Mouse (Mus musculus) duodenum, adult 2 months (tissue): Measurements from ENCODE around the gene Selenov. TPM values are rescaled to one million over a fixed set of nuclear protein-coding genes. Genes with fewer than 3 reads are reported as not detected.

ENCODE experiments used
- polyA plus RNA-seq: library from polyadenylated mRNA; depleted of rRNA; stranded (reverse); fragments of >200 nt; gene quantifications from 2 replicates; pipeline ENCODE4 v1.2.3, GENCODE M21; 2012; ENCODE audit warnings: low replicate concordance; rRNA removed

Selenov gene
- not detected in 2 replicates for polyA plus RNA-seq

GRCm38 (mm10) chr7:28290638-28291590, at the start of gene Selenov:
Gene Selenov (minus strand): TSS chr7:28291186.

GRCm38 (mm10) chr7:28338108-28338998, 47.4 kb upstream of the Selenov start, which contains the start of gene Supt5:
Gene Supt5 (minus strand): TSS chr7:28338746.

GRCm38 (mm10) chr7:28311926-28312543, 21.0 kb upstream of the Selenov start, which contains the start of gene Timm50:
Gene Timm50 (minus strand): TSS chr7:28312072.

GRCm38 (mm10) chr7:28301616-28302433, 10.8 kb upstream of the Selenov start, which contains the start of gene Dll3:
Gene Dll3 (minus strand): TSS chr7:28302238.

GRCm38 (mm10) chr7:28277615-28278278, 13.2 kb downstream of the Selenov start, which contains the start of gene Eid2b:
Gene Eid2b (plus strand): TSS chr7:28277739.

GRCm38 (mm10) chr7:28267129-28268041, 23.6 kb downstream of the Selenov start, which contains the start of gene Eid2:
Gene Eid2 (plus strand): TSS chr7:28267881.

Other genes starting within 250 kb of the Selenov start
- gene Psmc4, start 241.1 kb downstream of the Selenov start, polyA plus RNA-seq: 57.1 and 64.0 TPM in 2 replicates
- 1,470 and 3,417 TPM in 2 replicates for gene Fcgbp, start 219.9 kb downstream of the Selenov start, polyA plus RNA-seq
- gene 9530053A07Rik, start 161.7 kb downstream of the Selenov start, polyA plus RNA-seq: 0.05 and 0.14 TPM in 2 replicates
- gene Fbl, start 121.5 kb downstream of the Selenov start, polyA plus RNA-seq: 11.8 and 16.2 TPM in 2 replicates
- gene Dyrk1b, start 111.7 kb downstream of the Selenov start, polyA plus RNA-seq: 35.8 and 47.2 TPM in 2 replicates
- 2.1 and 3.1 TPM in 2 replicates for gene Eid2, start 23.3 kb downstream of the Selenov start, polyA plus RNA-seq
- gene Eid2b, start 13.4 kb downstream of the Selenov start, polyA plus RNA-seq: 5.6 and 9.5 TPM in 2 replicates
- gene Dll3, start 11.1 kb upstream of the Selenov start, polyA plus RNA-seq: 0.85 and 2.0 TPM in 2 replicates
- gene Timm50, start 20.9 kb upstream of the Selenov start, polyA plus RNA-seq: 62.6 and 69.2 TPM in 2 replicates
- 67.1 and 86.1 TPM in 2 replicates for gene Supt5, start 47.6 kb upstream of the Selenov start, polyA plus RNA-seq
- 542 and 682 TPM in 2 replicates for gene Rps16, start 59.5 kb upstream of the Selenov start, polyA plus RNA-seq
- gene Plekhg2, start 81.4 kb upstream of the Selenov start, polyA plus RNA-seq: 18.5 and 35.5 TPM in 2 replicates
- gene Zfp36, start 89.1 kb upstream of the Selenov start, polyA plus RNA-seq: 75.8 and 210 TPM in 2 replicates
- 48.3 and 51.3 TPM in 2 replicates for gene Med29, start 101.5 kb upstream of the Selenov start, polyA plus RNA-seq
- 81.7 and 153 TPM in 2 replicates for gene Paf1, start 101.8 kb upstream of the Selenov start, polyA plus RNA-seq
- gene Gmfg, start 146.3 kb upstream of the Selenov start, polyA plus RNA-seq: 3.9 and 4.1 TPM in 2 replicates
- 1.9 and 2.2 TPM in 2 replicates for gene Lrfn1, start 160.8 kb upstream of the Selenov start, polyA plus RNA-seq
- gene Ifnl2, start 219.3 kb upstream of the Selenov start, polyA plus RNA-seq: not detected in 2 replicates
- gene Ifnl3, start 231.7 kb upstream of the Selenov start, polyA plus RNA-seq: not detected in 2 replicates
- 17.4 and 5,492 TPM in 2 replicates for gene Sycn, start 249.7 kb upstream of the Selenov start, polyA plus RNA-seq